22 mouse cellular contexts compared by ENCODE assay signal in the genomic region with DNA sequence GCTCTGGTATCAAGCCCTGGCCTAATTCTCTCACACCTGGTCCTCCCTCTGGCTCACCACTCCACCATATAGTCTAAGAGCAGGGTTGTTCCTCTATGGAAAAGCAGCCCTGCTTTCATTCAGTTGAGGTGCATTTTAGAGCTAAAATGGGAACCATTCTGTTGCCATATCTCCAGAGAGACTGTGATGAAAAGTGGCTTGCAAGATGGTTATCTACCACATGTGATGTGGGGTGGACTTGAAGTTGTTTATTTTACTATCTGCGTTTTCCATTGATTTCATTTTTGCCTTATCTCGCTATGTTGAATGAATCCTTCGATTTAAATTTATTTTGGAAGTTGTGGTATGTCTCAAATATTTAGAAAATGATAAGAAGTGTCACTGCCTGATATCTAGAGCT. TPM values are rescaled to one million over a fixed set of nuclear protein-coding genes. Genes with fewer than 3 reads are reported as not detected.
"Had no signal": no experiment of that assay in that cellular context is flagged by ENCODE, and none has a peak within 500 bp of the region (broad histone marks: within the 10 kb centered on the region; RNA-seq: fewer than 3 reads in every experiment).

No protein-coding gene starts in this region.

- H3K27me3 ChIP-seq: lung, embryonic 15.5 days; midbrain, embryonic 12.5 days; neural tube, embryonic 13.5 days; neural tube, embryonic 15.5 days; stomach, embryonic 15.5 days had no signal

- H3K36me3 ChIP-seq: lung, embryonic 15.5 days; midbrain, embryonic 10.5 days; midbrain, embryonic 12.5 days; neural tube, embryonic 13.5 days; neural tube, embryonic 15.5 days; stomach, embryonic 15.5 days had no signal

- H3K27ac ChIP-seq: lung, embryonic 15.5 days; macrophage; midbrain, embryonic 10.5 days; midbrain, embryonic 12.5 days; neural tube, embryonic 13.5 days; neural tube, embryonic 15.5 days; stomach, embryonic 15.5 days; stomach, postnatal 0 days had no signal

- H3K9me3 ChIP-seq: lung, embryonic 15.5 days; midbrain, embryonic 10.5 days; midbrain, embryonic 12.5 days; neural tube, embryonic 13.5 days; neural tube, embryonic 15.5 days; stomach, embryonic 15.5 days had no signal

- H3K9ac ChIP-seq: lung, embryonic 15.5 days; midbrain, embryonic 12.5 days; neural tube, embryonic 13.5 days; neural tube, embryonic 15.5 days; stomach, embryonic 15.5 days had no signal

- DNase-seq: lung, adult 2 months; lung, postnatal 14 days; lung, postnatal 36 days; midbrain, embryonic 14.5 days; retina, postnatal 1 day; right cerebral cortex, adult 18-20 months; right cerebral cortex, postnatal 14 days; thymus, adult 2 months; thymus, postnatal 4 days had no signal

- H3K4me2 ChIP-seq: lung, embryonic 15.5 days; midbrain, embryonic 12.5 days; neural tube, embryonic 13.5 days; neural tube, embryonic 15.5 days; stomach, embryonic 15.5 days had no signal

- ATAC-seq: lung, postnatal 0 days; midbrain, embryonic 16.5 days had no signal

- H3K4me3 ChIP-seq: lung, embryonic 15.5 days; midbrain, embryonic 10.5 days; midbrain, embryonic 12.5 days; myocyte; neural tube, embryonic 13.5 days; neural tube, embryonic 15.5 days; stomach, embryonic 15.5 days had no signal

RNA-seq across cellular contexts. Expression of gene Eps8l3, which starts 30.2 kb away (rescaled TPM):
- total RNA-seq: megakaryocyte-erythroid progenitor cell, adult 5-6 weeks had no signal
- polyA plus RNA-seq: lung, adult 2 months; lung, embryonic 15.5 days; lung, postnatal 0 days; macrophage; midbrain, embryonic 10.5 days; midbrain, embryonic 12.5 days; midbrain, embryonic 14.5 days; midbrain, embryonic 16.5 days; myocyte; neural tube, embryonic 13.5 days; neural tube, embryonic 15.5 days; urinary bladder, adult 2 months had no signal
